Mouse (Mus musculus): Measurements from ENCODE around the gene Gm10961. TPM values are rescaled to one million over a fixed set of nuclear protein-coding genes. Genes with fewer than 3 reads are reported as not detected.
"Not testable (repeated sequence)": the region's sequence is repeated elsewhere in the genome, so short reads cannot be mapped to it uniquely, and the experiment has no call there.

Gm10961 gene
- total RNA-seq, 2 experiments from 2014 or later: not detected

DNA sequence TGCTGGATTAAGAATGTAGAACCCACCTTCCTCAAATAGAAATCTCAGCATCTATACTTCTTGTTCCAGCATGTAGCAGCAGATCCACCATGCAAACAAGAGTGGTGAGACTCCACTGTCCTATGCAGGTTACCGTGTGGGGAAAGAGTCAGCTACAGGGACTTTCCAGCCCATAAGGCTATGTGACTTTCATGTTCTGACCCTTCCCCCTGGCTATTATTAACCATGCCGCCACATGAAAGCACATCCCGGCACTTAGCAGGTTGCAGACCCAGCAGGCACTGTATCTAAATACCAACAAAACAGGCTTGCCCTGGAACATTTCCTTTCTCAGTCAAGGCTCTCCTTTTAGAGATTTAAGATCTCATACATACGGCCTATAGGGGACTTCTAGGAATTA, 19.7 kb upstream of the Gm10961 start:
- intact Hi-C loops (cut with DNase I): no loop called here
- no peak for DNase-seq (ENCODE audit: low spot score in 2 of 2)

DNA sequence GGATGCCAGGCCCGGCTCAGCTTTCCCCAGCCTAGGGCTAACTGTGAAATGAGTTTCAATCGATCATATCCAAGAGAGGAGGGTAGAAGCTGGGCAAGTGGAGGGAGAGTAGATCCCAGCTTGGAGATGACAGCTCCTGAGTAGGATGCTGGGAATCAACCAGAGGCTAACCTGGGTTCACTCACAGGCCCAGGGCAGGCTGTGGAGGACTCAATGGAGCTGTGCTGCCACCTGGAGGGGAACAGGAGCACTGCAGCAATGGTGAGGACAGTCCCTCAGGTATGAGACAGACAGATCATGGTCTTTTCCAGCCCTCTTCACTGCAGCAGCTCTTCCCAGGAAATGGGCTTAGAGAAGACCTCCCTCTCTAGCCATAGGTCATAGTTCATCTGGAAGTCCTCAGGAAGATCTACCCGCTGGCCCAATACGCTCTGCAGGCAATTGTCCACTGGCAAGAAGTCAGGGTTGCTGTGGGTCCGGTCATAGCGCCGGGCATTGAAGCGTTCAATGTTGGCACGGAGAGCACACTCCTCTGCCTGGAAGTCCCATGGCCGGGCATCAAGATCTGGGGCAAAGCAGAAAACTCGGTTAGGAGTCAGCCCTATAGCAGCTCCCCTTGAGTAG, 18.1 kb upstream of the Gm10961 start:
- DNase-seq (ENCODE audit: low spot score in 2 of 2): peak; percentile 67 to 79
- intact Hi-C loops (cut with DNase I): no loop called here

- no peak for DNase-seq (ENCODE audit: low spot score in 2 of 2)
- intact Hi-C loops (cut with DNase I): no loop called here
Observed at GRCm38 (mm10) chr3:107617800-107618199, 13.3 kb upstream of the Gm10961 start.

DNA sequence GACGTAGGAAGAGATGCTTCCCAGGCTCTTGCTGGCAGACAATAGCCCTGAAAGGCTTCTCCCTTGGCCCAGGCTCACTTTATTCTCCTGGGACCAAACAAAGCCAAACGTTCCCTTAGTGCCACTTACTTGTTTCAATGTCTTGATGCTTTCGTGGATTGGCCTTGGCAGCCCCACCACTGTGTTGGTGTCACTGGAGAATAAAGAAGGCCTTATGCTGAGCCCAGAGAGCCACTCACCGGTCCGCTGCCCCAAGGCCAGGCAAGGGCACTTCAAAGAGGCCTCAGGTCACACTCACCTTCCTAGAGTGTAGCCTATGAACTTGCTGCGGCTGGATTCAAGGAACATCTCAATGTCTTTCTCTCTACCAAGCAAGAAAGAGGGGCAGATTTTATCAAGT, 11.2 kb upstream of the Gm10961 start:
- no peak for DNase-seq (ENCODE audit: low spot score in 2 of 2)
- intact Hi-C loops (cut with DNase I): no loop called here

GRCm38 (mm10) chr3:107621286-107622075, 9.6 kb upstream of the Gm10961 start:
- intact Hi-C loops (cut with DNase I): no loop called here

GRCm38 (mm10) chr3:107622537-107622936, 8.6 kb upstream of the Gm10961 start:
- intact Hi-C loops (cut with DNase I): no loop called here
- no peak for DNase-seq (ENCODE audit: low spot score in 2 of 2)

More at GRCm38 (mm10) chr3:107621286-107622075, 9.6 kb upstream of the Gm10961 start:
- no peak for DNase-seq (ENCODE audit: low spot score in 2 of 2)

- intact Hi-C loops (cut with DNase I): no loop called here
Observed at GRCm38 (mm10) chr3:107624424-107624823, 6.7 kb upstream of the Gm10961 start.

GRCm38 (mm10) chr3:107625536-107625935, 5.6 kb upstream of the Gm10961 start:
- no peak for DNase-seq (ENCODE audit: low spot score in 2 of 2)
- intact Hi-C loops (cut with DNase I): no loop called here

More at GRCm38 (mm10) chr3:107624424-107624823, 6.7 kb upstream of the Gm10961 start:
- DNase-seq (ENCODE audit: low spot score in 2 of 2): no peak

DNA sequence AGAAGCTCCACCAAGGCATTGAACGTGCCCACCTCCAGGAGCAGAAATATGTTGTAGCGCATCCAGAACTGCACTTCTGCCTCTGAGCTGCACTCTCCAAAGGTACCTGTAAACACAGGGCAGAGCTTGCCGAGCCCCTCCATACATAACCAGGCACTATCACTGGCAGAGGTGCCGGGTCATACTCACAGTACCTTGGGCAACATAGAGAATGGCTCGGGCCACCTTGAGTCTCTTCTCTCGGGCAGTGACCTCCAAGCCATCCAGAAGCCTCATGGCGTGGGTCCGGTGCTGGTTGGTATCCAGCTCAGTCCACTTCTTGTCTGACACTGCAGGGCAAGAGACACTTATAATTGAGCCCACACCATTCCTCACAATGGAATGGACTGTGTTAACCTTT, 4.4 kb upstream of the Gm10961 start:
- intact Hi-C loops (cut with DNase I): no loop called here
- DNase-seq (ENCODE audit: low spot score in 2 of 2): no peak

DNA sequence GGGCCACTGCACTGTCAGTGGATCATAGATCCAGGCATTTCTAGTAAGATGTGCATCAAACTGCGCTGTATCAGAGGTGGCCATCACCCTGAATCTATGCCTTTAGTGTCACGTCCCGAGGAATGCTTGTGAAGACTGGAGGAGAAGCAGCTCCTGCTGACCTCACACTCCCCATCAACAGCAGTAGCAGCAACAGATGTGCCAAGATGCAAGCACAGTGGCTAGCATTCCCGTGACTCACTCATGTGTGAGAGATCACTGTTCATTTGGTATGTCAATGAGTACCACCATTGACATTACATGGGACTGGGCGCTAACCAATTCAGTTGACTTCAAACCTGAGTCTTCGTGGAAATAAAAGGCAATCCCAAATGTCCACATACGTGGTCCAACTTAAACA, 3.5 kb upstream of the Gm10961 start:
- DNase-seq (ENCODE audit: low spot score in 2 of 2): no peak
- intact Hi-C loops (cut with DNase I): no loop called here

DNA sequence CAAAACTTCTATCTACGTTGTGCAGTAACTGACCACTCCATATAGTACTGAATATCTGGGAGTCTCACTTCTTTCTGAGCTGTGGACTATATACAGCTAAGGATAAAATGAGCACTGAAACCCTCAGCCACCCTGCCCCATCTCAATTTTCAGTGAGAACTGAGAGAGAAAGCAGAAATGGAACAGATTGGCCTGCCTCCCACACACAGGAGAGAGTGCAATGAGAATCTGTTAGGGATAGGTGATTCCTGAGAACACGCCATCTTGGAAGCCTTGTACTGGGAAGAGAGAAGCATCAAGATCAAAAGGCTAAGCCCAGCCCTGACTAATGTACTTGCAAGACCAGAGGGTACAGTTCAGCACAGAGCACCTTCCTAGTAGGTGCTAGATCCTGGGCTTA, 2.6 kb upstream of the Gm10961 start:
- intact Hi-C loops (cut with DNase I): no loop called here
- peak in 1 of 2 experiments; percentile 36 for DNase-seq (ENCODE audit: low spot score in 2 of 2)

DNA sequence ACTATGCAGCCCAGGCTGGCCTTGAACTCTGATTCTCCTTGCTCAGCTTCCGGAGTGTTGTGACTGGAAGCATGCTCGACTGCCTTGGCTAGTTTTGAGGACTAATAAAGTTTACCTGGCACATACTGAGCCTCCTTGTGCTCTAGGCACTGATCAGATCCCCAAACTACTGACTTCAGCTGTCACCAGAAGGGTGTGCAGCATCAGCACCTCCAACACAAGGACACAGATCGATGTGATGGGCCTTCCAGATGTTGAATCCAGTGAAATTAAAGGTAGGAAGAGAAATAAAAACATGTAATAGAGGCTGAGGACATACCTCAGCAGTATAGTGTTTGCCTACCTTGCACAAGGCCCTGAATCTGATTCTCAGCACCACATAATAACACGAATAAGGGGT, 1.7 kb upstream of the Gm10961 start:
- intact Hi-C loops (cut with DNase I): no loop called here
- no peak for DNase-seq (ENCODE audit: low spot score in 2 of 2)

GRCm38 (mm10) chr3:107631523-107631958, 419 bp downstream of the Gm10961 start, which contains the start of gene Strip1:
Gene Strip1, minus strand, starts transcription at chr3:107631694.
- DNase-seq (ENCODE audit: low spot score in 2 of 2): peak; percentile 94 to 95
- intact Hi-C loops (cut with DNase I): loop anchor here (5.0 kb wide), 1 partner anchor 56 kb away; no protein-coding TSS in a partner anchor

GRCm38 (mm10) chr3:107632786-107633185, 1.7 kb downstream of the Gm10961 start:
- intact Hi-C loops (cut with DNase I): loop anchor here (5.0 kb wide), 1 partner anchor 55 kb away; no protein-coding TSS in a partner anchor
- DNase-seq (ENCODE audit: low spot score in 2 of 2): no peak

- intact Hi-C loops (cut with DNase I): loop anchor here (5.0 kb wide), 1 partner anchor 53 kb away; no protein-coding TSS in a partner anchor
Observed at GRCm38 (mm10) chr3:107633906-107634305, 2.8 kb downstream of the Gm10961 start.

GRCm38 (mm10) chr3:107635836-107636235, 4.7 kb downstream of the Gm10961 start:
- intact Hi-C loops (cut with DNase I): no loop called here
- no peak for DNase-seq (ENCODE audit: low spot score in 2 of 2)

More at GRCm38 (mm10) chr3:107633906-107634305, 2.8 kb downstream of the Gm10961 start:
- no peak for DNase-seq (ENCODE audit: low spot score in 2 of 2)

DNA sequence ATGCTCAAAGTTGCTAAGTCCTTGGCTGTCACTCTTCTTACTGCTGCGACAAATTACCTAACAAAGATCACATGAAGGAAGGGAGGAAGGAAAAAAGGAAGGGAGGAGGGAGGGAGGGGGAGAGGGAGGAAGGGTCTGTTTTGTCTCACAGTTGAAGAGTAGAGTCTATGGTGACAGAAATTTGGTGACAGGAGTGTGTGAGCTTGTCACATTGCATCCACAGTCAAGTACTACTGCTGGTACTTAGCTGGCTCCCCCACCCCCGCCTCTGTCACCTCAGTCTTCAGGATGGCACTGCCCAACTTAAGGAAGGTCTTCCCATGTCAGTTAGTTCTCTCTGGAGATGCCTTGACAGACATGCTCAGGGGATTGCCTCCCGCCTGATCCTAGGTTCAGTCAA, 5.1 kb downstream of the Gm10961 start:
- intact Hi-C loops (cut with DNase I): no loop called here

DNA sequence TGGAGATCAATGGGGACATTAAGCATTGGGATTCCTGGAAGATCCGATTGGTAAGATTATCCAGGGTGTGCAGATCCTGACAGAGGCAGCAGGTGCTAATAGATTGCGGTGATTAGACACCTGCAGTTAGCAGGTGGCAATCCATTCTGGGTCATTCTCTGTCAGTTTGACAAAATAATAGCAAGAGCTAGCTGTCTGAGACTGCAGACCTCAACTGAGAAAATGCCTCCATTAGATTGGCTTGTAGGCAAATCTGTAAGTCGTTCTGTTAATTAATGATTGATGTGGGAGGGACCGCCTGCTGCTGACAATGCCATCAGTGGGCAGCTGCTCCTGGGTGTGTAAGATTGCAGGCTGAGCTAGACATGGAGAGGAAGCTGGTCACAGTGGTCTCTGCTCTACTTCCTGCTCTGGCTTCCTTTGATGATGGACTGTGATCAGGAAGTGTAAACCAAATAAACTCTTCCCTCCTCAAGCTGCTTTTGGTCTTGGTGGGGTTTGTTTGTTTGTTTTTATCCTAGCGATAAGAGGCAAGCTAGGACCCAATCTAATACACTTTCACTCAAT, 6.6 kb downstream of the Gm10961 start:
- DNase-seq (ENCODE audit: low spot score in 2 of 2): no peak
- intact Hi-C loops (cut with DNase I): no loop called here

More for the DNA sequence above, 5.1 kb downstream of the Gm10961 start:
- no peak for DNase-seq (ENCODE audit: low spot score in 2 of 2)

GRCm38 (mm10) chr3:107646947-107647346, 15.8 kb downstream of the Gm10961 start:
- DNase-seq (ENCODE audit: low spot score in 2 of 2): no peak
- intact Hi-C loops (cut with DNase I): no loop called here

GRCm38 (mm10) chr3:107650276-107650675, 19.2 kb downstream of the Gm10961 start:
- DNase-seq (ENCODE audit: low spot score in 2 of 2); intact Hi-C loops (cut with DNase I): not testable (repeated sequence)
